Mouse (Mus musculus) layer of hippocampus, postnatal 10 days (tissue): ENCODE measurements around the gene Minpp1. TPM values are rescaled to one million over a fixed set of nuclear protein-coding genes. Genes with fewer than 3 reads are reported as not detected.
A peak's percentile ranks its signal among the peaks of the same experiment; 100 is the strongest.
"Not testable (repeated sequence)": the region's sequence is repeated elsewhere in the genome, so short reads cannot be mapped to it uniquely, and the experiment has no call there.

Experiments used
- DNase-seq, 2 experiments: peaks; one replicate each; pipeline ENCODE4 v3.0.0; 2021; ENCODE audit warnings: low spot score in 2 of 2
- long read RNA-seq: library from polyadenylated mRNA; stranded (forward); transcript quantifications from one replicate; pipeline ENCODE4 v2.0.0, GENCODE M21; 2023
- total RNA-seq, 2 experiments: library from RNA; stranded (reverse); gene quantifications; 2 replicates each; pipeline ENCODE4 v1.2.3; 2021

Minpp1 gene
- total RNA-seq = 10 to 100 TPM; 51.8 to 56.3 TPM
- long read RNA-seq, transcript Minpp1-201 (5 exons, 2,613 nt) = major isoform, 92 of 100 reads
- long read RNA-seq, partial matches to known transcripts = 3 of 100 reads
- long read RNA-seq, other reads (novel, unspliced or antisense) = 5 of 100 reads

GRCm38 (mm10) chr19:32485681-32486105 lies at the start of gene Minpp1:
Gene Minpp1, plus strand, starts transcription at chr19:32485769.
- DNase-seq = peak; percentile 85 to 90

DNA sequence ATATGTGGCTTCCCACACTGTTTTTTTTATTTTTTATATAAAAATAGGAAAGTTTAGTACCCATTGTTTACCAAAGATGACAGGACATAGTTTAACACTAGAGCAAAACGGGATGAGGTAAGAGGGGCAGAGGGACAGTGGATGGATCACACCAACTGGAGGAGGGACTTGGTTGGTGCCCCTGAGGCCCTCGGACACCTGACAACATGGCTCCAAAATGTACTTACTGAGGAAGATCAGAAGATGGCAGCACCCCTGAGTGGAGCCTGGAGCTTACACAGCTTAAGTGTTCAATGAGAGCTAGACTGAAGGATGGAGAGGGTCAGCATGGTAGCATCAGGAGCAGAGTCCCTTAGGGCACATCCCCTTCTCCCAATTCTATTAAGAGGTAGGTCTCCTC lies 46.2 kb upstream of the Minpp1 start:
- no peak for DNase-seq

DNA sequence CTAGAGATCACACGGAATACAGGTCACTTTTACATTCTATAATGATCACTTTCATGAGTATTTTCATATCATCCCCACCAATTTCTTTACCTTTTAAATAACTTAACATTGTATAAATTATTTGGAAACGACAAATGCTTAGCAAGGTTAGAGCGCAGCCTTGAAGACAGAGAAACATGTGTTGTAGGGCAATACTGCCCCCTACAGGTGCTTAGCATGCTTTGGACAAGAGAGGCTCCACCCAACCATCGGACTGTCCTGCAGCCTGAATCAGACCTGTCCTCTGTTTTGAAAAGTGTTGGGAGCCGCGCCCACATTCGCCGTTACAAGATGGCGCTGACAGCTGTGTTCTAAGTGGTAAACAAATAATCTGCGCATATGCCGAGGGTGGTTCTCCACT lies 44.0 kb upstream of the Minpp1 start:
- DNase-seq = no peak

DNA sequence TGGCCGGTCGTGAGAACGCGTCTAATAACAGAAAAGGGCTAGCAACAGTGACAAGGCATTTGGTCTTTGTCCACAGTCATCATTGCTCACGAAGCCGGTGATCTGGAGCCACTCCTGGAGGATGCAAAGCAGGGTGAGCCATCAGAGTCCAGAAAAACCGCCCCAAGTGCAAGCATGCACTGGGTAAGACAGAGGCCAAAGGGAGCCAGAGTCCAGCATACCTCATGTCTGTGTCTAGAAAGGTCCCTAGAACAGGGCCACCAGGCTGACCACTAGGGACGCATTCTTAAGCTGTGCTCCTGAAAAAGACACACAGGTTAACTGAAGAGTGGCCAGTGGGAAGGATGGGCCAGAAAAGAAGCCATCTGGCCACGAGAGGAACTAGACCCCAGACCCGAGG lies 36.6 kb upstream of the Minpp1 start:
- DNase-seq = no peak

- no peak for DNase-seq
These were observed 33.3 kb upstream of the Minpp1 start for GRCm38 (mm10) chr19:32452231-32452630.

DNA sequence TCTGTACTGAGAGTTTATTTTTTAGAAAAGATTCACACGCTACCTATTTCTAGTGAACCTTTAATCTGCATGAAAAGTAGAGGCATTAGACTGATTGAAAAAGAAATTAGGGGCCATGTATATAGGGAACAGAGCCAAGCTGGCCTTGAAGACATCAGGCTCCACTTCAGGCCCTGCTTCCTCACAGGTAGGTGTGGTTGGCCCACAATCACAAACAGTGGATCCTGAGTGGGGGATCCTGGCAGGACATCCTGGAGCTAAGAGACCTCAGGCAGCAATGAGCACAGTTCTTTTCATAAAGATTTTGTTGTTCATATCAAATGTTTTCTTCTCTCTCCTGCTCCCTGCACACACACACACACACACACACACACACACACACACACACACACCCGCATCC lies 28.8 kb upstream of the Minpp1 start:
- DNase-seq = no peak

- not testable (repeated sequence) for DNase-seq
These were observed 27.9 kb upstream of the Minpp1 start for GRCm38 (mm10) chr19:32457631-32458030.

DNA sequence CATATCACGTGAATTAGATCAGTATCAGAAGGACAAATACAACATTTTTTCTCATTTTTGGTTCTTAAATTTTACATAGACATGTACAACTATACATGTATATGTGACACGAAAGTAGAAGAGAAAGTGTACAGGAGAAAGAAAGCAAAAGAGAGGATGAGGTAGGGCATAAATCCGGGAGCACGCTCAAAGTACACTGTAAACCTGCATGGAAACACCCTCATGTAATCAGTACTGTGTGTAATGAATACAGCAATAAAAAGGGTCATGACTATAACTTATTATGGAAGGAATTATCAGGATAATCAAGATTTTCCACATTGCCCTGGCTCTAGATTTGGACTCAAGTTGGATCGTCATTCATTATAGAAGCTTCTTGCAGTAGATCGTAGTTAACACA lies 22.5 kb upstream of the Minpp1 start:
- DNase-seq = no peak

DNA sequence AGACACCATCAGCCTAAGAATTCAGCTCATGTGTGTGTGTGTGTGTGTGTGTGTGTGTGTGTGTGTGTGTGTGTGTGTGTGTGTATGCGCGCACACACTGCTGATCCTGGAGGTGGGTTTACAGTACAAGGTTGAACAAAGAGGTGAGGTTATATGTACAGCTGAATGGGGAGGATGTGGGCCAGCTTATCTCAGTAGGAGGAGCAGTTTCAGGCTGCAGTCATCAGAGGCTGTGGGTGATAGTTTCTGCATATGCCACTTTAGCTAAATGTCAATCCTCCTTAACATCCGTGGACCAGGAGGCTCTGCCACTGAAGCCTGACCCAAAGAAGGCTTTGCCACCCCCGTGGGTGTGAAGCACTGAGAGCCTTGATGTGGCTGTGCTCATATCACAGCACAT lies 20.3 kb upstream of the Minpp1 start:
- DNase-seq = no peak

GRCm38 (mm10) chr19:32466478-32466877 lies 19.1 kb upstream of the Minpp1 start, which contains the start of gene Rpl9-ps6:
Gene Rpl9-ps6, minus strand, starts transcription at chr19:32466578.
- no peak for DNase-seq

DNA sequence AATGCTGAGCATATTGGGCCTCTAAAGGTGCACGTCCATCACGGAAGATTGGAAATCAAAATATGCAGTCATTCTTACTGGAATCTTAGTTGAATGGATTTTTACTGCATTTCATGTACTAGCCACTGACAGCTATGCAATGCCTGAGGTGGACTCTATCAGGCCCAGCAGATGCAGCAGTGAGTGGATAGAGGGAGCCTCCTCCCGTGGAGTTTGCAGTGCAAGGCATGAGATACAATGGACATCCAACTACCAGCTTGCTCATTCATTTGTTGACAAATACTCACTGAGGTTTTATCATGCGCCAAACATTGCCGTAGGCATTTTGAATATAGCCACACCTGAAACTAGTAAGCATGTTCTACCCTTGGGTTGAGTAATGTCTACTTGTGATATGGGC lies 18.2 kb upstream of the Minpp1 start:
- DNase-seq = no peak

- peak; percentile 44 for DNase-seq
These were observed 15.5 kb upstream of the Minpp1 start for GRCm38 (mm10) chr19:32470059-32470497.

GRCm38 (mm10) chr19:32470570-32471263 lies 14.9 kb upstream of the Minpp1 start:
- DNase-seq = no peak

DNA sequence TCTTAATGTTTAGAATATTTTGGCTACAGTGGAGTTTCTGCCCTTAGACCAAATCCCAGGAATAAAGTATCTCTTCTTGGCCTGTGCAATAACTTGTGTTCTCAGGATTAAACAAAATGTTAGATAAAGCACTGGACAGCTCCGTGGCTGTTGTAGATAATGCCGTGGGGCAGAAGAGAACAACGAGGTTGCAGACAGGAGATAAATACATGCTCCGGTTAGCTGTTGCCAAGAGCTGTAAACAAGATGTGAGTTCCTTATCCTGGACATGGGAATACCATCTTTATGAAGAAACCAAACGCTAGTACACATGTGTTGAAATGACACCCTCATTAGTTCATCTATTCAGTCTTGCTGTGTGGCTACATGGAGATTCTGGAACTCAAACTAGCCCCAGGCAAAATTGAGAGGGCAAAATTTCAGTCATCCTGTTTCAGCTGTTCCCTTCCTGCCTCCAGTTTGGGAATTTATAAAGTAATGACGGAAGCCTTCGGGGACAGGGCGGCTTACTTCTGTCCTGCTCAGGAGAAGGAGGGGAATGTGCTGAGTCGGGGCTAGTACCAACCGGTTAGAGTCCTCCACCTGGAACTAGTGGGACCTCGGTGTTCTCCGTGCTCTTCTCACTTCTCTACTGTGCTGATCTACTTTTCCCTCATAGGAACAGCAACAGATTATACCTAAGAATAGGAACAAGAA lies 9.4 kb upstream of the Minpp1 start:
- DNase-seq = no peak

GRCm38 (mm10) chr19:32476712-32477052 lies 8.9 kb upstream of the Minpp1 start:
- DNase-seq = no peak

GRCm38 (mm10) chr19:32480255-32480654 lies 5.3 kb upstream of the Minpp1 start:
- DNase-seq = no peak

- DNase-seq = no peak
These were observed 4.7 kb upstream of the Minpp1 start for GRCm38 (mm10) chr19:32480791-32481442.

DNA sequence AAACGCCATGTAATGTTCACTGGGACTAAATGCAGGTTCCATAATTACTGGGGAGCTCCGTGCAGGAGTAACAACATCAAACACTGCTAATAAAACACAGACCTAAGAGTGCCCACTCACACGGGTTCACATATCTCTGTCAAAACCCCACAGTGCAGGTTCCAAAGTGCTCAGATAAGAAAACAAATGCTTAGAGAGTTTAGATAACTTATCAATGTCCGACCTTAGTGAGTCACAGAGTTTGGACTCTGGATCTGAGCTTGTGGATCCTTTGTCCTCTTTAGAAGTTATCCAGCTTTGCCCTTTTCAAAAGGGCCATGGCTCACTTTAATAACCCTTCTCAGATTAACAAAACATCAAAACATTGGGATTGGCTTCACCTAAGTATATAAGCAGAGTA lies 4.1 kb upstream of the Minpp1 start:
- no peak for DNase-seq

GRCm38 (mm10) chr19:32484941-32485660 lies 468 bp upstream of the Minpp1 start:
- DNase-seq = no peak

DNA sequence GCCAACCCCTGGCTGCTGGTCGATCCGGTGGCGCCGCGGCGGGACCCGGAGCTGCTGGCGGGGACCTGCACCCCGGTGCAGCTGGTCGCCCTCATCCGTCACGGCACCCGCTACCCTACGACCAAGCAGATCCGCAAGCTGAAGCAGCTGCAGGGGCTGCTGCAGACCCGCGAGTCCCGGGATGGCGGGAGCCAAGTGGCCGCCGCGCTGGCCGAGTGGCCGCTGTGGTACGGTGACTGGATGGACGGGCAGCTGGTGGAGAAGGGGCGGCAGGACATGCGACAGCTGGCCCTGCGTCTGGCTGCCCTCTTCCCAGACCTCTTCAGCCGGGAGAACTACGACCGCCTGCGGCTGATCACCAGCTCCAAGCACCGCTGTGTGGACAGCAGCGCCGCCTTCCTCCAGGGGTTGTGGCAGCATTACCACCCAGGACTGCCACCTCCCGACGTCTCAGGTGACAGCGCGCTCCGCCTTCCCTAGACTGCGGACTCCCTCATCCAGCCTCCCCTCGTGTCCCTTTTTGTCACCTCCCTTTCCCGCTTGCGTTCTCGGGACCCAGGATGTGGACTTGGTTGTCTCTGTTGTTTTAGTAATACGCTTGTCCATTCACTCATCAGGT lies 646 bp downstream of the Minpp1 start:
- peak; percentile 48 to 64 for DNase-seq
